Mouse (Mus musculus): ENCODE data around the gene Mslnl. TPM values are rescaled to one million over a fixed set of nuclear protein-coding genes. Genes with fewer than 3 reads are reported as not detected.

The Mslnl gene
- polyA plus RNA-seq (2012; rRNA removed): 0.16 and 0.20 TPM in 2 replicates

GRCm38 (mm10) chr17:25735745-25736144 lies at the start of gene Mslnl:
TSS of gene Mslnl (plus strand) at chr17:25736042.
- Histone ChIP-seq H3K36me3 (ENCODE audit: control insufficient read depth, insufficient read depth, low read length) (no peaks in the 10 kb centered on the region), H3K4me3 (ENCODE audit: low read depth, low read length) (no peak within 1 kb of the TSS), H3K27ac (ENCODE audit: insufficient read depth, low read depth, low read length) (no peak within 1 kb of the TSS), H3K4me1 (ENCODE audit: control insufficient read depth, insufficient read depth, insufficient read length, low read length) (no peaks in the 10 kb centered on the region), H3K27me3 (ENCODE audit: control insufficient read depth, insufficient read depth, low read length) (no peaks in the 10 kb centered on the region)
- no peak for TF ChIP-seq CTCF (IDR thresholded peaks at IDR 0.05; ENCODE audit: extremely low read depth, insufficient read length, insufficient replicate concordance, low read depth, low read length)
- no peak for TF ChIP-seq POLR2A (IDR thresholded peaks at IDR 0.05; ENCODE audit: low read depth, low read length)
- WGBS: 33% methylated on average over 3 of the region's 3 CpGs

GRCm38 (mm10) chr17:25686323-25686722 lies 49.5 kb upstream of the Mslnl start:
- no peaks in the 10 kb centered on the region for H3K4me1 ChIP-seq (ENCODE audit: control insufficient read depth, insufficient read depth, insufficient read length, low read length)
- TF ChIP-seq POLR2A (IDR thresholded peaks at IDR 0.05; ENCODE audit: low read depth, low read length): no peak
- TF ChIP-seq CTCF (IDR thresholded peaks at IDR 0.05; ENCODE audit: extremely low read depth, insufficient read length, insufficient replicate concordance, low read depth, low read length): peak; percentile 17; the same call in 1 of the 2 replicates
- 35% methylated on average over 7 of the region's 7 CpGs for WGBS

DNA sequence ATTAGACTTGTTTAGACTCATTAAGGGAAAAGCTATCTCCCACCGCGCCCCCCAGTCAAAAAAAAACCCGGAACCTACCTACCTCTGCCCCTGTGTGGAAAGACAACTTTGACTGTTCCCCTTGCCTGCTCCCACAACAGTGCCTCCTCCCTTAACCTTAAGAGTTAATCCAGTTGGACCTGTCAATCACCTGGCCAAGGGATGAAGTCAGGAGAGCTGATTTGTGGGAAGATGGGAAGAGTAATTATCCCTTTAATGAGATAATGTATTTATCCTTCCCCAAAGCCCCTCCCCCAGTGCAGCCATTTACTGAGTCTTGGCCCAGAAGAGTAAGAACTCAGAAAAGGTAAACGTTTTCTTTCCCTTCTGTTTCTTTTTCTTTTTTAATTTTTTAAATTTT lies 46.9 kb upstream of the Mslnl start:
- TF ChIP-seq CTCF (IDR thresholded peaks at IDR 0.05; ENCODE audit: extremely low read depth, insufficient read length, insufficient replicate concordance, low read depth, low read length): no peak
- no peak for TF ChIP-seq POLR2A (IDR thresholded peaks at IDR 0.05; ENCODE audit: low read depth, low read length)
- Histone ChIP-seq H3K27ac (ENCODE audit: insufficient read depth, low read depth, low read length) (no peak overlapping the region), H3K4me1 (ENCODE audit: control insufficient read depth, insufficient read depth, insufficient read length, low read length) (no peaks in the 10 kb centered on the region), H3K36me3 (ENCODE audit: control insufficient read depth, insufficient read depth, low read length) (no peaks in the 10 kb centered on the region), H3K27me3 (ENCODE audit: control insufficient read depth, insufficient read depth, low read length) (no peaks in the 10 kb centered on the region), H3K4me3 (ENCODE audit: low read depth, low read length) (no peak overlapping the region)
- 74% methylated on average over 4 of the region's 4 CpGs for WGBS

More at GRCm38 (mm10) chr17:25686323-25686722, 49.5 kb upstream of the Mslnl start:
- no peaks in the 10 kb centered on the region for H3K36me3 ChIP-seq (ENCODE audit: control insufficient read depth, insufficient read depth, low read length)
- H3K27ac ChIP-seq (ENCODE audit: insufficient read depth, low read depth, low read length): no peak overlapping the region
- H3K27me3 ChIP-seq (ENCODE audit: control insufficient read depth, insufficient read depth, low read length): no peaks in the 10 kb centered on the region
- H3K4me3 ChIP-seq (ENCODE audit: low read depth, low read length): no peak overlapping the region

DNA sequence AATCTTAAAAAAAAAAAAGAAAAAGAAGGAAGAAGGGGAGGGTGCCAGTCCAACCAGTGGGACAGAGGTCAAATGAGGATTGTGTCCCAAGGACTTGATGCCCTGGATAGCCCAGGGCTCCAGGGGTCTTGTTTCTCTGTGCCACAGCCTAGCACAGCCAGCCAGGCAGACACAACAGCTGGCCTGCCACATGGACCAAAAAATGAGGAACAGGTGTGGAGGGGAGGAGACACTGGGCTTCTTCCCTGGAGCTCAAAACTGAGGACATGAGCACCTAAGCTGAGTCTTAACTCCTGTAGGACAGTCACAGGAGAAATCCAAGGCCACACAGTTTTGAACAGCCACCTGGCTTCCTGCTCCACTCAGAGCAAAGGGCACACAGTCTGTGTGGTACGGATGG lies 39.6 kb upstream of the Mslnl start:
- H3K27me3 ChIP-seq (ENCODE audit: control insufficient read depth, insufficient read depth, low read length): no peaks in the 10 kb centered on the region
- H3K4me1 ChIP-seq (ENCODE audit: control insufficient read depth, insufficient read depth, insufficient read length, low read length): no peaks in the 10 kb centered on the region
- no peak overlapping the region for H3K27ac ChIP-seq (ENCODE audit: insufficient read depth, low read depth, low read length)
- WGBS: 7% methylated on average over 1 of the region's 1 CpGs
- TF ChIP-seq CTCF (IDR thresholded peaks at IDR 0.05; ENCODE audit: extremely low read depth, insufficient read length, insufficient replicate concordance, low read depth, low read length) (no peak), POLR2A (IDR thresholded peaks at IDR 0.05; ENCODE audit: low read depth, low read length) (no peak)
- no peak overlapping the region for H3K4me3 ChIP-seq (ENCODE audit: low read depth, low read length)
- no peaks in the 10 kb centered on the region for H3K36me3 ChIP-seq (ENCODE audit: control insufficient read depth, insufficient read depth, low read length)

DNA sequence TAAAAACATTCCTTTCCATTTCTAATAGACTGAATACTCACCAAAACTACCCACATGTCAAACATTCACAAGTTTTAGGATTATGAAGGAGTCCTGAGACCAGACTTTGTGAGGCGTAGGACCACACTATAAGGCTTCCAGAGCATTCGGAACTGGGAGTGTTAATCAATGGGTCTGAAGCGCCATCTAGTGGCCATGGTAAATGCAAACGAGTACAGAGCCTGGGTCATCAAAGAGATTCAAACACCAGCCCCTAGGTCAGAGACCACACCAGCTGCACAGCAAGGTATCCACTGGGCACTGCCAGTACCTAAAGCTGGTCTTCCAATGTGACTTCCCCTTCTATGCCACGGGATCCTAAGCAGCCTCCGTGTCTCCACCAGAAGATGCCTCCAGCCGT lies 37.4 kb upstream of the Mslnl start:
- H3K27me3 ChIP-seq (ENCODE audit: control insufficient read depth, insufficient read depth, low read length): no peaks in the 10 kb centered on the region
- H3K36me3 ChIP-seq (ENCODE audit: control insufficient read depth, insufficient read depth, low read length): no peaks in the 10 kb centered on the region
- H3K27ac ChIP-seq (ENCODE audit: insufficient read depth, low read depth, low read length): no peak overlapping the region
- 9% methylated on average over 7 of the region's 7 CpGs for WGBS
- peak; percentile 60; the same call in 1 of the 2 replicates for TF ChIP-seq CTCF (IDR thresholded peaks at IDR 0.05; ENCODE audit: extremely low read depth, insufficient read length, insufficient replicate concordance, low read depth, low read length)
- TF ChIP-seq POLR2A (IDR thresholded peaks at IDR 0.05; ENCODE audit: low read depth, low read length): no peak
- H3K4me3 ChIP-seq (ENCODE audit: low read depth, low read length): no peak overlapping the region
- H3K4me1 ChIP-seq (ENCODE audit: control insufficient read depth, insufficient read depth, insufficient read length, low read length): no peaks in the 10 kb centered on the region

- TF ChIP-seq POLR2A (IDR thresholded peaks at IDR 0.05; ENCODE audit: low read depth, low read length) (no peak), CTCF (IDR thresholded peaks at IDR 0.05; ENCODE audit: extremely low read depth, insufficient read length, insufficient replicate concordance, low read depth, low read length) (no peak)
- Histone ChIP-seq H3K36me3 (ENCODE audit: control insufficient read depth, insufficient read depth, low read length) (no peaks in the 10 kb centered on the region), H3K4me3 (ENCODE audit: low read depth, low read length) (no peak overlapping the region), H3K27me3 (ENCODE audit: control insufficient read depth, insufficient read depth, low read length) (no peaks in the 10 kb centered on the region), H3K27ac (ENCODE audit: insufficient read depth, low read depth, low read length) (no peak overlapping the region), H3K4me1 (ENCODE audit: control insufficient read depth, insufficient read depth, insufficient read length, low read length) (no peaks in the 10 kb centered on the region)
- 56% methylated on average over 9 of the region's 9 CpGs for WGBS
Measured at GRCm38 (mm10) chr17:25700863-25701496, 34.9 kb upstream of the Mslnl start.

GRCm38 (mm10) chr17:25709994-25710393 lies 25.8 kb upstream of the Mslnl start:
- 92% methylated on average over 2 of the region's 2 CpGs for WGBS
- Histone ChIP-seq H3K4me1 (ENCODE audit: control insufficient read depth, insufficient read depth, insufficient read length, low read length) (no peaks in the 10 kb centered on the region), H3K4me3 (ENCODE audit: low read depth, low read length) (no peak overlapping the region), H3K36me3 (ENCODE audit: control insufficient read depth, insufficient read depth, low read length) (no peaks in the 10 kb centered on the region), H3K27ac (ENCODE audit: insufficient read depth, low read depth, low read length) (no peak overlapping the region), H3K27me3 (ENCODE audit: control insufficient read depth, insufficient read depth, low read length) (no peaks in the 10 kb centered on the region; the same call in 1 of the 2 replicates)
- TF ChIP-seq POLR2A (IDR thresholded peaks at IDR 0.05; ENCODE audit: low read depth, low read length): no peak
- TF ChIP-seq CTCF (IDR thresholded peaks at IDR 0.05; ENCODE audit: extremely low read depth, insufficient read length, insufficient replicate concordance, low read depth, low read length): no peak

Measured in small intestine, adult 2 months (tissue).